Mouse (Mus musculus) CD4-positive, CD25-positive, alpha-beta regulatory T cell, adult 4 months (primary cell): ENCODE measurements around the gene Olfr525. TPM values are rescaled to one million over a fixed set of nuclear protein-coding genes. Genes with fewer than 3 reads are reported as not detected.

Experiments
- ATAC-seq: one replicate; pipeline ENCODE4 v1.8.0; 2017
- polyA plus RNA-seq, 2 experiments: library from polyadenylated mRNA; unstranded; fragments of 100-300 nt; shearing (Covaris generic); gene quantifications; one replicate each; pipeline ENCODE4 v1.2.1; 2017

Gene Olfr525
- under 1 TPM; 0.20 to 0.35 TPM for polyA plus RNA-seq

DNA sequence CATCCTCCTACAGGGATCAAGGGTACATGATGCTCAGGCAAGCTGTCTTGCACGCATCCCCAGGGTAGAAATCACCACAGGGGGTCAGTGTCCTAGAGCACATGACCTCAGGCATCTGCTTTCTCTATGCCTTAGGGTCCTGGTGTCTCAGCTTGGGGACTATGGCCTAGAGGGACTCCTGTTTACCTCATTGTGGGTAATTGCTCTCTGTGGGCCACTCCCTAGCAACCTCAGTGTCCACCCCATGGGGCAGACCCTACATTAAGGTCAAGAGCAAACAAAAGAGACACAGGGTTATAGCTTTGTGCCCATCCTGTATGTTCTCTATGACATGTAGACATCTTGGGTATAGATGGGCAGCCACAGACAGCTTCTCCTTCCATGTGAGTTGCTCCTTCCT lies at the start of gene Olfr525:
Gene Olfr525 (plus strand): TSS at position 301 of the 400 bp plus-strand sequence.
- peak; percentile 31 for ATAC-seq

DNA sequence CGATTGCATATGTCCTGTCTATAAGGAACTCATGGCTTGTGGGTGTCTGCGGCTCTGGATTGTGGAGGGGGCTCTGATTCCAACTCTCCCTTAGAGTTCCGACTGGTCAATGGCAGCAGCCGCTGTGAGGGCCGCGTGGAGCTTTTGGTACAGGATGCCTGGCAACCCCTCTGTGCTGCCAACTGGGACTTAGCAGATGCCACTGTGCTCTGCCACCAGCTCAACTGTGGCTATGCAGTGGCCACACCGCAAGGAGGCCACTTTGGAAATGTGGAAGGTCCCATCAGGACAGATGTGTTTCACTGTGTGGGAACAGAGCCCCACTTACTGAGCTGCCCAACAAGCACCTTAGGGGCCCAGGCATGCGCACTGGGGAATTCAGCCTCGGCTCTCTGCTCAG lies 24.9 kb upstream of the Olfr525 start:
- ATAC-seq: no peak

DNA sequence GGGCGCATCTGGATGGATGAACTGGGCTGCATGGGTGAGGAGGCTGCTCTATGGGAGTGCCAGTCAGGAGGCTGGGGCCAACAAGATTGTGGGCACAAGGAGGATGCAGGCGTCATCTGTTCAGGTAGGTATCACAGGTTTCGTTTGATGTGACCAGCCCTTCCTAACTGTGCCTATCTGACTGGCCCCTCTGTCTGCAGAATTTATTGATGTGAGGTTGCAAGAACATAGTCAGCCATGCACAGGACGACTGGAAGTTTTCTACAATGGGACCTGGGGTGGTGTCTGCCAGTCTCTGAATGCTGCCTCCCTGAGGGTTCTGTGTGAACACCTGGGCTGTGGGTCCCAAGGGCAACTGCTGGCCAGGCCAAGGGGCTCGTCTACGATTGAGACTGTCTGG lies 23.8 kb upstream of the Olfr525 start:
- ATAC-seq: no peak

DNA sequence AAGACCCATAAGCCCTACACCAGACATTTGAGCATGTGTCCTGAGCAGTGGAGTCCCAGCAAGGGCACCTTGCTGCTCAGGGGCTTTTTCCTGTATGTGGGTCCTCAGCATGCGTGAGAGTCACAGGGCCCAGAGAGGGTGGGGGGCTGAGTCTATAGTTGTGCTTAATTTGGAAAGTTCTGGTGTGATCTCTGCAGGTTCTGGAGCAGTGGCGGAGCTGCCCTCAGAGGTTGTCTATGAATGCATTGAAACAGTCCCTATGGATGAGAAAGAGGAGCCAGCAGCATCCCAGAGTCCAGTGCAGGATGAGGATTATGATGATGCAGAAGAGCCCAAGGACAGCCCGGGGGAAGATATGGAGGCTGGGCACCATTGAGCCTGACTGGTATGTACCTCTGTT lies 21.2 kb upstream of the Olfr525 start:
- no peak for ATAC-seq

DNA sequence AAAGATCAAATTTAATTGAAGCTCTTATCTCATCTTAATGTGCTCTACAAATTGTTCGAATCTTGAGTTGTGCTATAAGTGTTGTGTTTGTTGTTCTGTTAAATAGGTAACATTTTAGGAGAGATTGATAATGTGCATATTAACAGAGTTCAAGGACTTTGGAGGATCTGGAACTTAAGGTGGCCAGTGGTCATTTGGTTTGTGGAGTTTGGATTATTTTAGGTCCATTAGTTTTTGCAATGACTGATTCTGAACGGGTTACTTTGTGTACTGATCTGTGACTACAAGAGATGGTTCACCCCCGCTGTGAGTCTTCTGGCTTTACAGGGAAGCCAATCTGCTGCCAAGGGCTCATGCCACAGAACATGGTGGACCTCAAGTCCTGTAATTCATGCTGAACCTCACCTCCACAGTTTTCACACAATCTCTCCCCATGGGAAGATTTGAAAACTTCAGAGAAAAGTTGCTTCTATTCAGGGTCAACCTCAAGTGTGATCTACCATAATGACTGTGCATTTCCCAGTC lies 735 bp upstream of the Olfr525 start:
- no peak for ATAC-seq

DNA sequence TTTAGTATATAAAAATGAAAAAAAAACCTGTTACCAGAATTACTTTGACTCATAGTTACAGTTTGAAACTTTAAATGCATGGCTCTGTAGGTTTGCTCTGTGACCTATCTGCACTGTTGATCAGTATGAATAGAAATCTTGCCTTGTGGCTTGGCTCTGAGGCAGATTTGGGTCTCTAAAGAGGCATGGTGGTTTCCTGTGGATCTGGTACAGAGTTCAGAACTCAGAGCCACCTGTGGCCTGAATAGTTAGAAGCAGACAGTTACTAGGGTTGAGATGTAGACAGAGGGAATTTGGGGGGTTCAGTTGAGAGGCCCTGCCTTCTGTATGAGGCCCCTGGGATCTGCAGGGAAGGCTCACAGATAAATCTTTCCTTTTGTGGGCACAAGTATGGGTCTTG lies 477 bp downstream of the Olfr525 start:
- ATAC-seq: peak; percentile 84

DNA sequence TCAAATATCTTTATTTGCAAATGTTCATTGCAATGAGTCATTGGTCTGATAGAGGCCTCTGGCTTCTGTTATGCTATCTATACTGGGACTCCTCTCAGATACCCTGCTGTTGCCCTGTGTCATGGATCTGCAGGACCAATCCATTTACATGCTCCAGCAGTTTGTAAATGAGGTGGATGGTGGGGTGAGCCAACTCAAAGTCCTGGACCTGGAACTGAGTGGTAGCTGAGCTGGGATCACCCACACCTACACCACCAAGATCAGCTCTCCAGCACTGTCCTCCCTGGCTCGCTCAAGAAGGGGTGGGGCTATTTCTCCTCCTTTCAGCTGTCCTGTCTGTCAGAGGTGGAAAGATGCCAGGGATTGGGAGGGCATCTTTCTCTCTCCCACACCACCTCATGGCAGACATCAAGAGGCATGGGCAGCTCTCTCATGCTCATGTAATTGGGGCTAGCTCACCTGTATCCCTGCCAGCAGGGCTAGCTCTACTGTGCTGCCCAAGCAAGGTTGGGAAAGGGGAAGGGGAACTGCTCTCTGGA lies 9.2 kb downstream of the Olfr525 start:
- ATAC-seq: no peak

DNA sequence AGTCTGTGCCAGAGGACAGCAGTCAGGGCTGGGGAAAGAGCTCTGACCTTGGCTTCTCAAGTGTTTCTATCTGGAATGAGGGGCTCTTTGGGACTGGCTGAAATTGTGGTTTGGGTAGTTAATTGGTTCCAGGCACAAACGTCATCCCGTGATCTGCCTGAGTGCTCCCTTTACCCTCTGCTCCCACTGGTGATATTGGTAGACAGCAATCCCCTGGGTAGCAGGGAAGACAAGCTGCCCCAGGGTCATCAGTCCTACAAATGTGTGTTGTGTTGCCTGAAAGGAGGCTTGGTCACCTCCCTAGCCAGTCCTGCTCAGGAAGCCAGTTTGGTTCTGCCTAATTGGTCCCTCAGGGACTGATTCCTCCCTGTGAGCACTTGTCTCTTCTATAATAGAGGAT lies 13.1 kb downstream of the Olfr525 start, which contains the start of gene Olfr527:
Gene Olfr527 (plus strand): TSS at position 301 of the 400 bp plus-strand sequence.
- ATAC-seq: no peak

DNA sequence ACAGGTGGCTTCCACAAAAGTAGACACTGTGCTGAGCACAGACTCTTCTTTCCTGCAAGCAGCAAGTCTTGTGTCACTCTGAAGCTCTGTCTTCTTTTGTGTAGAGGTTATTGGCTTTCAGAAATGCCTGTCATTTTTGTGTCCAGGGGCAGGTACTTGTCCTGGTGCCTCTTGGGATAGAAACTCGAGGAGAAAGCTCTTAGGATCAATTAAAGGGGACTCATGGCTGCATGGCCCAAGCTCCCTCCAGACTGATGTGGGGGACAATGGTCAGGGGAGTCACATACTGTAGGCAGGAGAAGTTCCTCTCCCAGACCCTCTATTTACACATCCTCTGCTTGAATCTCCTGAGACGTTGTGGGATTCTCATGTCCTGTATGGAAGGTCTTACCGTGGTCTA lies 40.9 kb downstream of the Olfr525 start, which contains the start of gene Olfr60:
Gene Olfr60 (minus strand): TSS at position 101 of the 400 bp plus-strand sequence.
- ATAC-seq: no peak

DNA sequence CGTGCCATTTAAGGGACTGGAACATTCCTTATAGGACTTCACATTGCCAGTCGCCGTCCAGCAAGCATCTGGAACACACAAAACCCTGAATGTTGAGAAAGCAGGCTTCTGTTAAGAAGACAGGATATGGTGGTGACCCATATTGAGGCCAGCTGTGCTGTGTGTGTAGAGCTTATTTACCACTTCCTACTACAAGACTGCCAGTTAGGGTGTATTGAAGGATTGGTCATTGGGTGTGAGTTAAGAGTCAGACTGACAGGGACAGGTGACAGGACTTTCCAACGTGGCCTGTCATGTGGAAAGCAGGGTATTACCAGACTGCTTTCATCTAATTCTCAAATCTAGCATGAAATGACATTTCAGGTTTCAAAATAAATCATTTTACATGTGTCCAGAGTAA lies 53.6 kb downstream of the Olfr525 start:
- ATAC-seq: peak; percentile 78

DNA sequence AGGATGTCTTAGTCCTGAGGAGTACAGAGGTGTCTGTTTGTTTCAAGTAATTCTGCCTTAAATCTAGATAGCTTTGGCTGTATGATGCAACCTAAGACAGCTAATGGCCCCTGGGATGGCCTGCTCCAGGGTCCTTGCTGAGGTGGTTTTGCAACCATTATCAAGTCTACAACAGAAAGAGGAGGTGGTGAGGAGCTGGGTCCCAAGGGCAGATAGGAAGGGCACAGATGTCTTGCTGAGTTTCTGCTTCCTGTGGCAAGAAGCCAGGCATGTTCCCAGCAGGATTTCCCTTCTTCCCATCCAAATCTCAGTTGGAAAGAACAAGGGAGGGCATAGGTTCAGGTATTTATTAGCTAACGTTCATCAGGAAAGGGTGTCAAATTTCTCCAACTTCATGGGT lies 55.6 kb downstream of the Olfr525 start, which contains the start of gene Olfr530:
Gene Olfr530 (minus strand): TSS at position 101 of the 400 bp plus-strand sequence.
- no peak for ATAC-seq

DNA sequence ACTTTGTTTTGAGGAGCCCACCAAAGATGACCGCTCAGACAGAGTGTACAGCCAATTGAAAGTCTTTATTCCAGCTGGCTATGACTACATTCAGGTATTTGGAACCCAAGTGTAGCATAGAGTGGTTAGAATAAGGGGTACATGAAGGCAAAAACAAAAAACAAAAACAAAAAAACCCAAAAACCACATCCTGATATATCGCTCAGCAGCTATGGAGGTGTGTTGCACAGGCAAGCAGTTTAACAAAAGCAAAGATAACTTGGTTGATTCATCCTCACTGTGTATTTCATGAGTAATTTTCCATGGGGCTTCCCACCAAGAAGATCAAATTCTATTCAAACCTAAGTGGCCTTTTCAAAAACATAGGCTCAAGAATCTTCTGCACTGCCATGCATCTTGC lies 56.3 kb downstream of the Olfr525 start:
- ATAC-seq: peak; percentile 67

Other genes starting within 250 kb of the Olfr525 start
- not detected for gene Caly, start 238.3 kb upstream of the Olfr525 start, polyA plus RNA-seq
- not detected for gene Prap1, start 227.5 kb upstream of the Olfr525 start, polyA plus RNA-seq
- 1 to 10 TPM; 6.0 to 7.6 TPM for gene Fuom, start 218.4 kb upstream of the Olfr525 start, polyA plus RNA-seq
- gene Paox, start 205.1 kb upstream of the Olfr525 start, polyA plus RNA-seq: 1 to 10 TPM; 2.4 to 3.7 TPM
- gene Echs1, start 204.4 kb upstream of the Olfr525 start, polyA plus RNA-seq: 10 to 100 TPM; 69.1 to 90.2 TPM
- 10 to 100 TPM; 28.7 to 33.1 TPM for gene Mtg1, start 183.3 kb upstream of the Olfr525 start, polyA plus RNA-seq
- not detected for gene Sprn, start 166.0 kb upstream of the Olfr525 start, polyA plus RNA-seq
- not detected for gene Olfr522, start 156.1 kb upstream of the Olfr525 start, polyA plus RNA-seq
- not detected for gene Olfr523, start 147.6 kb upstream of the Olfr525 start, polyA plus RNA-seq
- gene Olfr524, start 114.9 kb upstream of the Olfr525 start, polyA plus RNA-seq: not detected
- gene Cd163l1, start 102.6 kb upstream of the Olfr525 start, polyA plus RNA-seq: not detected
- gene 5830411N06Rik, start 73.6 kb upstream of the Olfr525 start, polyA plus RNA-seq: under 1 TPM; 0.25 to 0.66 TPM
- gene Olfr527, start 13.2 kb downstream of the Olfr525 start, polyA plus RNA-seq: not detected
- under 1 TPM; 0.37 to 0.63 TPM for gene Olfr60, start 40.8 kb downstream of the Olfr525 start, polyA plus RNA-seq
- gene Olfr530, start 55.5 kb downstream of the Olfr525 start, polyA plus RNA-seq: under 1 TPM in 1 of 2 experiments, not detected in 1; 0.31 TPM
- gene Olfr531, start 82.1 kb downstream of the Olfr525 start, polyA plus RNA-seq: not detected
- gene Olfr532, start 100.8 kb downstream of the Olfr525 start, polyA plus RNA-seq: not detected
- gene Olfr533, start 142.5 kb downstream of the Olfr525 start, polyA plus RNA-seq: not detected
- not detected for gene Olfr535, start 163.4 kb downstream of the Olfr525 start, polyA plus RNA-seq
- gene Olfr536, start 186.5 kb downstream of the Olfr525 start, polyA plus RNA-seq: not detected
- gene Olfr538, start 247.0 kb downstream of the Olfr525 start, polyA plus RNA-seq: not detected